Mouse (Mus musculus): ENCODE measurements around the gene Gm39566. TPM values are rescaled to one million over a fixed set of nuclear protein-coding genes. Genes with fewer than 3 reads are reported as not detected.

The Gm39566 gene
- total and polyA plus RNA-seq, 2 experiments from 2014 or later = not detected

- Histone ChIP-seq H3K27ac (ENCODE audit: low read depth, low read length) (peak within 1 kb of the TSS; percentile 97), H3K9ac (peak within 1 kb of the TSS; percentile 96), H3K9me3 (ENCODE audit: low read length) (no peaks in the 10 kb centered on the region), H3K4me2 (ENCODE audit: low read depth) (peak within 1 kb of the TSS; percentile 95), H3K4me3 (ENCODE audit: low read depth, low read length) (peak within 1 kb of the TSS; percentile 87), H3K36me3 (ENCODE audit: insufficient read depth) (peaks cover 5% of the 10 kb centered on the region), H3K4me1 (ENCODE audit: insufficient read depth) (peaks cover 22% of the 10 kb centered on the region), H3K27me3 (ENCODE audit: insufficient read depth, low read length) (no peaks in the 10 kb centered on the region)
- peak; percentile 99 for DNase-seq
- 1% methylated on average over 34 of the region's 34 CpGs for WGBS
- TF ChIP-seq CTCF (IDR thresholded peaks at IDR 0.05; ENCODE audit: low read depth) = no peak
- ATAC-seq = peak; percentile 94
Measured at GRCm38 (mm10) chr11:69837952-69838713, 23.0 kb upstream of the Gm39566 start, which contains the start of gene Tmem256. Tmem256 (plus strand) TSS chr11:69838514.

GRCm38 (mm10) chr11:69837604-69837951, 22.5 kb upstream of the Gm39566 start, which contains the start of gene Nlgn2:
Nlgn2 (minus strand) TSS chr11:69837784.
- WGBS = 1% methylated on average over 26 of the region's 32 CpGs
- peak; percentile 93 for DNase-seq

GRCm38 (mm10) chr11:69836703-69837576, 21.8 kb upstream of the Gm39566 start:
- Histone ChIP-seq H3K4me3 (ENCODE audit: low read depth, low read length) (peak overlapping the region; percentile 87), H3K4me1 (ENCODE audit: insufficient read depth) (peaks cover 22% of the 10 kb centered on the region), H3K27ac (ENCODE audit: low read depth, low read length) (peak overlapping the region; percentile 97), H3K9me3 (ENCODE audit: low read length) (no peaks in the 10 kb centered on the region), H3K36me3 (ENCODE audit: insufficient read depth) (peaks cover 17% of the 10 kb centered on the region), H3K27me3 (ENCODE audit: insufficient read depth, low read length) (no peaks in the 10 kb centered on the region), H3K4me2 (ENCODE audit: low read depth) (peak overlapping the region; percentile 95), H3K9ac (peak overlapping the region; percentile 96)
- WGBS = 1% methylated on average over 46 of the region's 52 CpGs
- peak; percentile 70 for DNase-seq
- ATAC-seq = no peak
- TF ChIP-seq CTCF (IDR thresholded peaks at IDR 0.05; ENCODE audit: low read depth) = no peak

More at GRCm38 (mm10) chr11:69837604-69837951, 22.5 kb upstream of the Gm39566 start, which contains the start of gene Nlgn2:
- no peaks in the 10 kb centered on the region for H3K27me3 ChIP-seq (ENCODE audit: insufficient read depth, low read length)
- H3K4me3 ChIP-seq (ENCODE audit: low read depth, low read length) = peak within 1 kb of the TSS; percentile 87
- H3K27ac ChIP-seq (ENCODE audit: low read depth, low read length) = peak within 1 kb of the TSS; percentile 97
- no peaks in the 10 kb centered on the region for H3K9me3 ChIP-seq (ENCODE audit: low read length)
- peak within 1 kb of the TSS; percentile 95 for H3K4me2 ChIP-seq (ENCODE audit: low read depth)
- peak; percentile 81 for ATAC-seq
- peak; percentile 50; the same call in 1 of the 2 replicates for TF ChIP-seq CTCF (IDR thresholded peaks at IDR 0.05; ENCODE audit: low read depth)
- H3K36me3 ChIP-seq (ENCODE audit: insufficient read depth) = peaks cover 11% of the 10 kb centered on the region
- H3K4me1 ChIP-seq (ENCODE audit: insufficient read depth) = peaks cover 22% of the 10 kb centered on the region
- peak within 1 kb of the TSS; percentile 96 for H3K9ac ChIP-seq

GRCm38 (mm10) chr11:69835966-69836335, 20.9 kb upstream of the Gm39566 start:
- Histone ChIP-seq H3K27me3 (ENCODE audit: insufficient read depth, low read length) (no peaks in the 10 kb centered on the region), H3K4me1 (ENCODE audit: insufficient read depth) (peaks cover 22% of the 10 kb centered on the region), H3K4me3 (ENCODE audit: low read depth, low read length) (peak overlapping the region; percentile 87), H3K9ac (peak overlapping the region; percentile 96), H3K27ac (ENCODE audit: low read depth, low read length) (peak overlapping the region; percentile 97), H3K9me3 (ENCODE audit: low read length) (no peaks in the 10 kb centered on the region), H3K4me2 (ENCODE audit: low read depth) (peak overlapping the region; percentile 95), H3K36me3 (ENCODE audit: insufficient read depth) (peaks cover 22% of the 10 kb centered on the region)
- no peak for DNase-seq
- WGBS = 2% methylated on average over 4 of the region's 4 CpGs
- TF ChIP-seq CTCF (IDR thresholded peaks at IDR 0.05; ENCODE audit: low read depth) = no peak
- ATAC-seq = no peak

- TF ChIP-seq CTCF (IDR thresholded peaks at IDR 0.05; ENCODE audit: low read depth) = no peak
- Histone ChIP-seq H3K4me1 (ENCODE audit: insufficient read depth) (peaks cover 22% of the 10 kb centered on the region), H3K4me3 (ENCODE audit: low read depth, low read length) (peak overlapping the region; percentile 87), H3K9me3 (ENCODE audit: low read length) (no peaks in the 10 kb centered on the region), H3K9ac (peak overlapping the region; percentile 96), H3K4me2 (ENCODE audit: low read depth) (peak overlapping the region; percentile 95), H3K36me3 (ENCODE audit: insufficient read depth) (peaks cover 27% of the 10 kb centered on the region), H3K27ac (ENCODE audit: low read depth, low read length) (peak overlapping the region; percentile 97), H3K27me3 (ENCODE audit: insufficient read depth, low read length) (no peaks in the 10 kb centered on the region)
- 6% methylated on average over 9 of the region's 9 CpGs for WGBS
- DNase-seq (no peak), ATAC-seq (no peak)
Measured at GRCm38 (mm10) chr11:69835326-69835965, 20.3 kb upstream of the Gm39566 start.

GRCm38 (mm10) chr11:69834001-69834549, 19.0 kb upstream of the Gm39566 start:
- DNase-seq (peak; percentile 47), ATAC-seq (no peak)
- Histone ChIP-seq H3K27ac (ENCODE audit: low read depth, low read length) (peak overlapping the region; percentile 62), H3K36me3 (ENCODE audit: insufficient read depth) (peaks cover 33% of the 10 kb centered on the region), H3K9me3 (ENCODE audit: low read length) (no peaks in the 10 kb centered on the region), H3K4me3 (ENCODE audit: low read depth, low read length) (peak overlapping the region; percentile 87), H3K4me1 (ENCODE audit: insufficient read depth) (peaks cover 18% of the 10 kb centered on the region), H3K9ac (peak overlapping the region; percentile 96), H3K4me2 (ENCODE audit: low read depth) (peak overlapping the region; percentile 95), H3K27me3 (ENCODE audit: insufficient read depth, low read length) (no peaks in the 10 kb centered on the region)
- TF ChIP-seq CTCF (IDR thresholded peaks at IDR 0.05; ENCODE audit: low read depth) = no peak
- 5% methylated on average over 39 of the region's 48 CpGs for WGBS
